Mouse (Mus musculus): ENCODE data around the gene Upf1. TPM values are rescaled to one million over a fixed set of nuclear protein-coding genes. Genes with fewer than 3 reads are reported as not detected.

Gene Upf1
- polyA plus RNA-seq, 1 experiment from 2014 or later: 10.4 TPM

GRCm38 (mm10) chr8:70352000-70352384, 1.1 kb downstream of the Upf1 start:
- no peak for ATAC-seq
- TF ChIP-seq CTCF (IDR thresholded peaks at IDR 0.05) (no peak), EP300 (IDR thresholded peaks at IDR 0.05) (no peak)
- peak overlapping the region; percentile 93; the same call in 1 of the 2 replicates for H3K27ac ChIP-seq (ENCODE audit: low read length)
- H3K4me2 ChIP-seq (replicated peaks; ENCODE audit: low read depth, low read length): peak overlapping the region; percentile 84
- H3K4me1 ChIP-seq (ENCODE audit: insufficient read depth, low read depth, low read length): peaks cover 22% of the 10 kb centered on the region; the same call in 1 of the 2 replicates
- peak overlapping the region; percentile 96 for H3K9ac ChIP-seq (replicated peaks; ENCODE audit: low read depth)
- WGBS: 5% methylated on average over 3 of the region's 3 CpGs
- H3K9me3 ChIP-seq (ENCODE audit: low read length): no peaks in the 10 kb centered on the region
- DNase-seq (ENCODE audit: low spot score): no peak
- peak overlapping the region; percentile 96 for H3K4me3 ChIP-seq (ENCODE audit: low read depth, low read length)
- no peaks in the 10 kb centered on the region for H3K36me3 ChIP-seq (ENCODE audit: insufficient read depth, low read length)
- H3K27me3 ChIP-seq (replicated peaks; ENCODE audit: insufficient read depth, low read length): no peaks in the 10 kb centered on the region

- Histone ChIP-seq H3K9ac (replicated peaks; ENCODE audit: low read depth) (peak overlapping the region; percentile 96), H3K27me3 (replicated peaks; ENCODE audit: insufficient read depth, low read length) (no peaks in the 10 kb centered on the region), H3K4me1 (ENCODE audit: insufficient read depth, low read depth, low read length) (peaks cover 22% of the 10 kb centered on the region; the same call in 1 of the 2 replicates), H3K36me3 (ENCODE audit: insufficient read depth, low read length) (no peaks in the 10 kb centered on the region), H3K4me2 (replicated peaks; ENCODE audit: low read depth, low read length) (peak overlapping the region; percentile 84), H3K4me3 (ENCODE audit: low read depth, low read length) (peak overlapping the region; percentile 96), H3K9me3 (ENCODE audit: low read length) (no peaks in the 10 kb centered on the region), H3K27ac (ENCODE audit: low read length) (peak overlapping the region; percentile 93; the same call in 1 of the 2 replicates)
- WGBS: 29% methylated on average over 15 of the region's 15 CpGs
- DNase-seq (ENCODE audit: low spot score) (peak; percentile 38), ATAC-seq (no peak)
- TF ChIP-seq CTCF (IDR thresholded peaks at IDR 0.05): no peak
- TF ChIP-seq EP300 (IDR thresholded peaks at IDR 0.05): no peak
Measured at GRCm38 (mm10) chr8:70351035-70351999, 1.8 kb downstream of the Upf1 start.

DNA sequence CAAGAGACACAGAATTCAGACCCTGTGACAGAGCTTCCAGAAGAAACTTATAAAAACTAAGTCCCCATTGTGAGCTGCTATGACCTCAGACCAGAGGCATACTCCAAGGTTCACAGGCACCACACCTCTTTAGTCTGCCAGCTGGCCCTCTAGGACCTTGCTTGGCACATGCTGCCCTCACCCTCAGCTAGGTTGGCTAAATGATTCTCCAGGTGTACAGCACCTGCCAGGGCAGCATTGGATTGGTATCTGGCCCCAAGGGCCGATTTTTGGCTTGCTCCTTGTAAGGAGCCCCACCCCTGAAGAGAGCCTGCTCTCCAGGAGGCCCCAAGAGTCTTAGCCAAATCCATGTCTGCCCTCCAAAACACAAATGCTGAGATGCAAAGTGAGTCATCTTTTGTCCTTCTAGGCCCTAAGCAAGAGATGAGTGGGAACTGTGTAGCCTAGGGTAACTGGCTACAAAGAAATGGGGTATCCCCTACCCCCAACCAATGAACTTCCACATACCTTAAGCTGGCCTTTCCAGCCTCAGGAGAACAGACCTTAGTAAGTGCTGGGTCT, 5.1 kb downstream of the Upf1 start:
- Histone ChIP-seq H3K4me2 (replicated peaks; ENCODE audit: low read depth, low read length) (no peak overlapping the region), H3K4me1 (ENCODE audit: insufficient read depth, low read depth, low read length) (peaks cover 22% of the 10 kb centered on the region; the same call in 1 of the 2 replicates), H3K9me3 (ENCODE audit: low read length) (no peaks in the 10 kb centered on the region), H3K9ac (replicated peaks; ENCODE audit: low read depth) (no peak overlapping the region), H3K4me3 (ENCODE audit: low read depth, low read length) (no peak overlapping the region), H3K36me3 (ENCODE audit: insufficient read depth, low read length) (no peaks in the 10 kb centered on the region), H3K27me3 (replicated peaks; ENCODE audit: insufficient read depth, low read length) (no peaks in the 10 kb centered on the region), H3K27ac (ENCODE audit: low read length) (no peak overlapping the region)
- ATAC-seq (no peak), DNase-seq (ENCODE audit: low spot score) (no peak)
- TF ChIP-seq CTCF (IDR thresholded peaks at IDR 0.05): no peak
- TF ChIP-seq EP300 (IDR thresholded peaks at IDR 0.05): no peak
- WGBS: 45% methylated on average over 1 of the region's 1 CpGs

DNA sequence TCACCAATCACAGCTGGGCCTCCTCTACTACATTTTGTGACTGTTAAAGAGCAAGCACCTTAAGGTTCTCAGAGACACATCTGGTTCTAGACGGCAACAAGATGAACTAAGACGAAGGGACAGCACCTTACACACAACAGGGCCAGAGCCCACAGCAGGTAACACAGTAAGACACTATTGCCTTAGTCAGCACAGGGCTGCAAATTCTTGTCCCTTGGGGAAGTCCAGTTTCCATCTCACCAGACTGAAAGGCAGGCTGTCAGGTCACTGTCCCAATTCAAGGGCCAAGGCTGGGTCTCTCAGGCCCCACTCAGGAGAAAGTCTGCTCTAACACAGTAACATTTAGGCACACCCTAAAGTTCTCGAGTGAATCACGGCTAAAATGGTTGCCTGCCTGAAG, 5.6 kb downstream of the Upf1 start:
- H3K4me1 ChIP-seq (ENCODE audit: insufficient read depth, low read depth, low read length): peaks cover 22% of the 10 kb centered on the region; the same call in 1 of the 2 replicates
- no peak for ATAC-seq

DNA sequence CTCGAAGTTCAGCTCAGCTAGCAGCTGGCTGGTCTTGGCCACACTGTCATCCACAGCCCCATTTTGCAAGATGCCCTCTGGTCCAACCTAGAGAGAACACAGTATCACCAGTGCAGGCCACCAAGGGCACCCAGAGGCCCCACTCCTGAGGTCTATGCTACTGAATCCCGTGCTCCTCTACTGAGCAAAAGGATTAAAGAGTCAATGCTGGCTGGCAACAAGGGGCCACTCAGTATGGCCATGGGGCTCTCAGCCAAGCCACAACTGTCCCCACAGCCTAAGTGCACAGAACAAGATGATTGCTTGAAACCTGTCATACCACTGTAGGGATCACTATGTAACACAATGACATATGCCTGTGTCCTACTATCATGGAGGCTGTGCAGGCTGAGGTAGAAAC, 8.8 kb downstream of the Upf1 start:
- 0 out of 2 replicates have a peak, but pooled peaks cover 3% of the 10 kb centered on the region for H3K4me1 ChIP-seq (ENCODE audit: insufficient read depth, low read depth, low read length)
- H3K27ac ChIP-seq (ENCODE audit: low read length): no peak overlapping the region
- no peak for TF ChIP-seq EP300 (IDR thresholded peaks at IDR 0.05)
- TF ChIP-seq CTCF (IDR thresholded peaks at IDR 0.05): no peak
- H3K36me3 ChIP-seq (ENCODE audit: insufficient read depth, low read length): peaks cover 18% of the 10 kb centered on the region; the same call in 1 of the 2 replicates
- no peak overlapping the region for H3K9ac ChIP-seq (replicated peaks; ENCODE audit: low read depth)
- no peak for ATAC-seq
- no peak overlapping the region for H3K4me2 ChIP-seq (replicated peaks; ENCODE audit: low read depth, low read length)
- no peaks in the 10 kb centered on the region for H3K9me3 ChIP-seq (ENCODE audit: low read length)
- H3K27me3 ChIP-seq (replicated peaks; ENCODE audit: insufficient read depth, low read length): no peaks in the 10 kb centered on the region
- 75% methylated on average over 2 of the region's 2 CpGs for WGBS
- DNase-seq (ENCODE audit: low spot score): no peak
- H3K4me3 ChIP-seq (ENCODE audit: low read depth, low read length): no peak overlapping the region

More for the DNA sequence above, 5.6 kb downstream of the Upf1 start:
- no peak overlapping the region for H3K27ac ChIP-seq (ENCODE audit: low read length)
- TF ChIP-seq CTCF (IDR thresholded peaks at IDR 0.05) (no peak), EP300 (IDR thresholded peaks at IDR 0.05) (no peak)
- no peak overlapping the region for H3K4me2 ChIP-seq (replicated peaks; ENCODE audit: low read depth, low read length)
- WGBS: 82% methylated on average over 4 of the region's 4 CpGs
- H3K36me3 ChIP-seq (ENCODE audit: insufficient read depth, low read length): 0 out of 2 replicates have a peak, but pooled peaks cover 1% of the 10 kb centered on the region
- H3K9me3 ChIP-seq (ENCODE audit: low read length): no peaks in the 10 kb centered on the region
- no peaks in the 10 kb centered on the region for H3K27me3 ChIP-seq (replicated peaks; ENCODE audit: insufficient read depth, low read length)
- no peak overlapping the region for H3K4me3 ChIP-seq (ENCODE audit: low read depth, low read length)
- H3K9ac ChIP-seq (replicated peaks; ENCODE audit: low read depth): no peak overlapping the region
- no peak for DNase-seq (ENCODE audit: low spot score)

DNA sequence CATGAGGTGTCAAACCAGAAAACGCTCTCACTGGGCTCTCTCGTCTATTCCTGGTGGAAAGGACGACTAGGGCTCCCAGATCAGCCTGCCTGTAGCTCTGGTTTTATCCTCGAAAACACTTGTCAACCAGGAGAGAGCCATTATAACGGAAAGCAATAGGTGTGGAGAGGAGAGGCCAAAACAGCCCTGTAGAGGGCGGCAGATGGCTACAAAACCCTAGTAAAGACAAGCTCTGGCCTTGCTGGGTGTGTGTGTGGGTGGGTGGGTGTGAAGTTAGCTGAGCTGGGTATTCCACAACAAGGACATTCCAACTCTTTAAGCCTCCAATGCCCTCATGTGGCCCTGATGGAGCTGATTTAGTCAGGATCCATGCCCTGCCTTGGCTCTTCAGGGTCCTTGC, 9.4 kb downstream of the Upf1 start:
- DNase-seq (ENCODE audit: low spot score) (peak; percentile 54), ATAC-seq (peak; percentile 50; the same call in 1 of the 2 replicates)
- Histone ChIP-seq H3K27me3 (replicated peaks; ENCODE audit: insufficient read depth, low read length) (no peaks in the 10 kb centered on the region), H3K4me3 (ENCODE audit: low read depth, low read length) (no peak overlapping the region), H3K27ac (ENCODE audit: low read length) (no peak overlapping the region), H3K4me2 (replicated peaks; ENCODE audit: low read depth, low read length) (no peak overlapping the region), H3K4me1 (ENCODE audit: insufficient read depth, low read depth, low read length) (0 out of 2 replicates have a peak, but pooled peaks cover 3% of the 10 kb centered on the region), H3K9me3 (ENCODE audit: low read length) (no peaks in the 10 kb centered on the region), H3K36me3 (ENCODE audit: insufficient read depth, low read length) (peaks cover 21% of the 10 kb centered on the region; the same call in 1 of the 2 replicates), H3K9ac (replicated peaks; ENCODE audit: low read depth) (no peak overlapping the region)
- TF ChIP-seq EP300 (IDR thresholded peaks at IDR 0.05) (no peak), CTCF (IDR thresholded peaks at IDR 0.05) (peak; percentile 64)
- WGBS: 47% methylated on average over 6 of the region's 6 CpGs
